Mouse (Mus musculus) heart, postnatal 36 days (tissue): Measurements from ENCODE around the gene Prr12. TPM values are rescaled to one million over a fixed set of nuclear protein-coding genes. Genes with fewer than 3 reads are reported as not detected.

Experiments
- microRNA-seq, 2 experiments: library from miRNA; unstranded; fragments of <30 nt; microRNA quantifications; one replicate each; pipeline ENCODE4 v1.2.0; 2021; ENCODE audit warnings: borderline number of aligned reads in 2 of 2
- total RNA-seq, 2 experiments: library from RNA; stranded (reverse); gene quantifications; 2 replicates each; pipeline ENCODE4 v1.2.3; 2021

Prr12 gene
- total RNA-seq, 2 experiments from 2014 or later, result 23.4 to 29.4 TPM

Small RNAs within 50 kb of the gene (microRNA-seq; reads per million reads assigned to microRNA genes)
- 0 to 0.72 reads per million in 2 experiments for gene Mir7054

Other genes with a start within 250 kb of the Prr12 start
- 10 to 100 TPM; 21.9 to 28.9 TPM for gene Nup62, start 236.8 kb downstream of the Prr12 start, total RNA-seq
- under 1 TPM; 0.89 TPM for gene Il4i1, start 236.5 kb downstream of the Prr12 start, total RNA-seq
- gene Atf5, start 236.2 kb downstream of the Prr12 start, total RNA-seq, result 10 to 100 TPM; 54.3 to 62.0 TPM
- gene Akt1s1, start 203.9 kb downstream of the Prr12 start, total RNA-seq, result 10 to 100 TPM; 73.6 to 75.4 TPM
- 10 to 100 TPM; 58.1 to 59.1 TPM for gene Tbc1d17, start 203.8 kb downstream of the Prr12 start, total RNA-seq
- gene Pnkp, start 195.7 kb downstream of the Prr12 start, total RNA-seq, result 10 to 100 TPM; 18.6 to 21.1 TPM
- 100 to 1,000 TPM; 158 to 183 TPM for gene Ptov1, start 183.1 kb downstream of the Prr12 start, total RNA-seq
- 10 to 100 TPM; 76.9 to 81.1 TPM for gene Med25, start 160.2 kb downstream of the Prr12 start, total RNA-seq
- gene Fuz, start 156.8 kb downstream of the Prr12 start, total RNA-seq, result 10 to 100 TPM; 16.9 to 17.5 TPM
- 10 to 100 TPM; 69.8 to 72.0 TPM for gene Ap2a1, start 123.4 kb downstream of the Prr12 start, total RNA-seq
- not detected for gene Tsks, start 109.7 kb downstream of the Prr12 start, total RNA-seq
- gene Cpt1c, start 78.0 kb downstream of the Prr12 start, total RNA-seq, result 1 to 10 TPM; 1.4 to 2.1 TPM
- gene Prmt1, start 66.3 kb downstream of the Prr12 start, total RNA-seq, result 100 to 1,000 TPM; 104 to 107 TPM
- 10 to 100 TPM; 27.3 to 31.7 TPM for gene Irf3, start 55.2 kb downstream of the Prr12 start, total RNA-seq
- 10 to 100 TPM; 10.2 to 11.2 TPM for gene Bcl2l12, start 54.2 kb downstream of the Prr12 start, total RNA-seq
- 10 to 100 TPM; 48.0 to 48.1 TPM for gene Scaf1, start 36.5 kb downstream of the Prr12 start, total RNA-seq
- 10 to 100 TPM; 45.1 to 53.3 TPM for gene Rras, start 34.9 kb downstream of the Prr12 start, total RNA-seq
- 10 to 100 TPM; 30.3 to 32.1 TPM for gene Nosip, start 9.5 kb upstream of the Prr12 start, total RNA-seq
- 1 to 10 TPM; 7.7 to 7.9 TPM for gene Prrg2, start 9.8 kb upstream of the Prr12 start, total RNA-seq
- gene Rcn3, start 39.3 kb upstream of the Prr12 start, total RNA-seq, result 10 to 100 TPM; 26.4 to 28.1 TPM
- 10 to 100 TPM; 77.1 to 84.5 TPM for gene Fcgrt, start 51.0 kb upstream of the Prr12 start, total RNA-seq
- 100 to 1,000 TPM; 567 to 587 TPM for gene Rps11, start 71.6 kb upstream of the Prr12 start, total RNA-seq
- 100 to 1,000 TPM; 580 to 665 TPM for gene Rpl13a, start 75.9 kb upstream of the Prr12 start, total RNA-seq
- gene Gm45713, start 83.3 kb upstream of the Prr12 start, total RNA-seq, result not detected
- 10 to 100 TPM in 1 of 2 experiments, 1 to 10 TPM in 1; 7.0 to 16.1 TPM for gene Flt3l, start 83.6 kb upstream of the Prr12 start, total RNA-seq
- gene Pih1d1, start 101.4 kb upstream of the Prr12 start, total RNA-seq, result 10 to 100 TPM; 41.8 to 43.1 TPM
- gene Aldh16a1, start 101.7 kb upstream of the Prr12 start, total RNA-seq, result 10 to 100 TPM; 20.6 to 22.8 TPM
- gene Slc17a7, start 111.1 kb upstream of the Prr12 start, total RNA-seq, result 10 to 100 TPM; 19.7 to 21.0 TPM
- gene Gfy, start 126.7 kb upstream of the Prr12 start, total RNA-seq, result not detected
- not detected for gene Pth2, start 128.1 kb upstream of the Prr12 start, total RNA-seq
- not detected for gene Ccdc155, start 152.0 kb upstream of the Prr12 start, total RNA-seq
- not detected for gene Dkkl1, start 159.3 kb upstream of the Prr12 start, total RNA-seq
- gene Tead2, start 162.9 kb upstream of the Prr12 start, total RNA-seq, result 10 to 100 TPM; 10.3 to 11.4 TPM
- gene Cd37, start 186.2 kb upstream of the Prr12 start, total RNA-seq, result 1 to 10 TPM; 2.8 to 4.4 TPM
- not detected for gene Slc6a16, start 188.2 kb upstream of the Prr12 start, total RNA-seq
- gene Slc6a21, start 224.6 kb upstream of the Prr12 start, total RNA-seq, result not detected